Mouse (Mus musculus): ENCODE data around the gene Foxj3.
A peak's percentile ranks its signal among the peaks of the same experiment; 100 is the strongest.
"Not testable (repeated sequence)": the region's sequence is repeated elsewhere in the genome, so short reads cannot be mapped to it uniquely, and the experiment has no call there.

Foxj3 gene

DNA sequence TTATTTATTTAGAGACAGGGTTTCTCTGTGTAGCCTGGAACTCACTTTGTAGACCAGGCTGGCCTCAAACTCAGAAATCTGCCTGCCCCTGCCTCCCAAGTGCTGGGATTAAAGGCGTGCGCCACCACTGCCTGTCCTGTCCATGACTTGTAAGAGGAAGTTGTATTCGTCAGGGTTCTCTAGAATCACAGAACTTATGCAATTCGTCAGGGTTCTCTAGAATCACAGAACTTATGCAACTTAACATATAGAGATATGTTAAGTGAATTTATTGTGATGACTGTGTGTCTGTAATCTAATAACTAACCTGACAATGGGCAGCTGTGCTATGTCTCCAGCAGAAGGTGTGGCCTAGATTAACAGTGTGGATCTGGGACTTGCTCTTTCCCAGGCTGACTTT, at the start of gene Foxj3:
Gene Foxj3 (plus strand): TSS at position 390 of the 400 bp plus-strand sequence.
- DNase-seq (ENCODE audit: low read depth) = not testable (repeated sequence)

DNA sequence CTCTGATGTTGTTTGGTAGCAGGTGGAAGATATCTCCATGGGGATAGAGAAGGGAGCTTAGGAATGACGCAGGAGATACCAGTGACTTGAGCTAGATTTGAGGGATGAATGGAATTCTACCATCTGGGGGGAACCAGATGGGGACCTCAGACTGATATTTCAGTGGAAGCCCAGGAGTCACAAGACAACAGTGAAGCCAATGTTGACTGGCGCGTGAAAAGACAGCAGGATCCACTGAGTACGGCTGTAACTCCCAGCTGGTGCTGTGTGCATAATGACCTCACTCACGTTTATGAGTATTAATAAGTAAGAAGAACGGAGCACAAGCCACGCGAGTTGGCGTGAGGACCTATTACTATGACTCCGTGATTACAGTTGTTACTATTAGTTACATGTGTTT, 47.1 kb upstream of the Foxj3 start:
- DNase-seq (ENCODE audit: low read depth) = no peak

DNA sequence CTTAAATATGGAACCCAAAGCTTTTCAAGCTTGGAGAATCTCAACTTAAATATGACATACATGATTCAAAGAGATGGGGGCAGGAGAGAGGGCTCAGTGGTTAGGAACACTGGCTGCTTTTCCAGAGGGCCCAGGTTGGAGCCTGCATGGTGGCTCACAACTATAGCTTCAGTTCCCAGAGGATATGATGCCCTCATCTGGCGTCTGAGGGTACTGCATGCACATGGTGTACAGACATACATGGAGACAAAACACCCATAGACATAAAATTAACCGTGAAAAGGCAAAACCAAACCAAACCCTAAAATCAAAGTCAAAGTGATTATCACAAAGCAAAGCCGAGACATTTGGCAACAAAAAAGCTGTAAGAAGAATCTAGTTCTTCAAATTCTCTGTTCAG, 46.0 kb upstream of the Foxj3 start:
- DNase-seq (ENCODE audit: low read depth) = peak; percentile 20

DNA sequence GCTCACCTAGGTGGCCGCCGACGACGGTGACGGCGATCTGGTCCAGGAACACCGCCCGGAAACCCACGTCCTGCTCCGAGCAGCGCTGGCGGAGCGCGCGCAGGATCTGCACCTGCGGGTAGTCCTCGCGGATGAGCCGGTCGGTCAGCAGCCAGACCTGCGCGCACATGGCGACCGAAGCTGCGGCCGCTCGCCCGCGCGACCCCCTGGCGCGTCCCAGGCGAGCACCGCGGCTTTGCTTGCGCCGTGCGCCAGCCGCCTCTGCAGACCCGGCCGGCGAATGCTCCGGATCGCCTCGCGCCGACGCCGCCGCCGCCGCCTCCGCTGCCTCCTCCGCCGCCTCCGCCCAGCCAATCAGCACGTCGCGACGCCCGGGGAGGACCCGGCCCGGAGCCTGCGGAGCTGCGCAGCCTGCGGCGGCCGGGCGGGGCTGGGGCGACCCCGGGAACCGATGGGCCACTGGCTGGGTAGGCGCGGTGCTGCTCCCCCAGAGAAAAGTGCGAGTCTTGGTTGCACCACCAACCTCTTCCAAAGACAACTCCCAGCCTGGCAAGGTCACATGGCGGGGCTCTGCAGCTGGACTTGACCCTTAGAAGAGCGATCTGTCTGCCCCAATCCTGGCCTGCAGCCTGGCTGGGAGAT, 44.4 kb upstream of the Foxj3 start, which contains the start of gene Rimkla:
Gene Rimkla (minus strand): TSS at position 338 of the 642 bp plus-strand sequence.
- DNase-seq (ENCODE audit: low read depth) = no peak

DNA sequence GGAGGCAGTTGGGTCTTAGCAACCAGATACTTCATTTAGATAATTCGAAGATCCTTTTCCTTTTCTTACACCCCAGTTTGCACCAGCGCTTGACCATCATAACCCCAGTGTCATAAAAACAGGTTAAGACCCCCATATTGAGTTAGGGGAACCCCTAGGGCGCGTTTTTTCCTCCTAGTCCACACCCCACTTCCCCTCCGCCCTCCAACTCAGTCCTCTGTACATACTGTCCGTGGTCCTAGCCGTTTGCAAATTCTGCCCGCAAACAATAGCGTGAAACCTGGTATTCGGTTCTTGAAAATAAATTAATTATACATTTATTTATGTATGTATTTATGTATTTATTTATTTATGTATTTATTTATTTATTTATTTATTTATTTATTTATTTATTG, 43.9 kb upstream of the Foxj3 start:
- DNase-seq (ENCODE audit: low read depth) = no peak

DNA sequence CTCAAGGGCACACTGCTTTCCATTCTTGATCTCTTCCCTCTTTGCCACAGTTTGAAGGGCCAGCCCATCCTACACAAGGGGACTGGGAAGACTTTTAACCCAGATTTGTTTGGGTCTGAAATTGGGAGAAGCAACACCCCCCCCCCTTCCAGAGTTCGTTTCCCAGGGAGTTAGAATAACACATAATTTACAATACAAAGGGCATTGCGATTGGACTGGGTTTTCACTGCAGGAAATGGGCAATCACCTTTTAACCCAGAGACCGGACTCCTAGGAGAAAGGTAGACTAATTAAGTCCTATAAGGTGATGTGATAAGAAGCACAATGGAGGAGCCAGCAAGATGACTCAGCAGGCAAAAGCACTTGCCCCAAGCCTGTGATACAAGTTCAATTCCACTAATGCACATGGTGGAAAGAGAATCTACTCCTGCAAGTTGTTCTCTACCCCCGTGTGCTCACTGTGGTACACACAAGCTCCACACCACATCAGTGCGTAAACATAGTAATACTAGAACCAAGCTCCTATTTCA, 38.4 kb upstream of the Foxj3 start:
- no peak for DNase-seq (ENCODE audit: low read depth)

DNA sequence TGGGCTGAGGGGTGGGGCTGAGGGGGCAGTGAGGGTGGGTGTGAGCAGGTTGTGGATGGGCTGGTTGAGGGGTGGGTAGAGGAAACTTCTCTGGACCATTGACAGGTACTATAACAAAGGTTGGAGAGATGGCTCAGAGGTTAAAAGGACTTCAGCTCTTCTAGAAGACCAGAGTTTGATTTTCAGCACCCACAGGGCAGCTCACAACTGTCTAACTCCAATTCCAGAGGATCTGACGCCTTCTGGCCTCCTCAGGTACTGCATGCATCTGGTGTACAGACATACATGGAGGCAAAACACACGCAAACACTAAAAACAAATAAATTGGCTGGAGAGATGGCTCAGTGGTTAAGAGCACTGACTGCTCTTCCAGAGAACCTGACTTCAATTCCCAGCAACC, 25.2 kb upstream of the Foxj3 start:
- DNase-seq (ENCODE audit: low read depth) = no peak

DNA sequence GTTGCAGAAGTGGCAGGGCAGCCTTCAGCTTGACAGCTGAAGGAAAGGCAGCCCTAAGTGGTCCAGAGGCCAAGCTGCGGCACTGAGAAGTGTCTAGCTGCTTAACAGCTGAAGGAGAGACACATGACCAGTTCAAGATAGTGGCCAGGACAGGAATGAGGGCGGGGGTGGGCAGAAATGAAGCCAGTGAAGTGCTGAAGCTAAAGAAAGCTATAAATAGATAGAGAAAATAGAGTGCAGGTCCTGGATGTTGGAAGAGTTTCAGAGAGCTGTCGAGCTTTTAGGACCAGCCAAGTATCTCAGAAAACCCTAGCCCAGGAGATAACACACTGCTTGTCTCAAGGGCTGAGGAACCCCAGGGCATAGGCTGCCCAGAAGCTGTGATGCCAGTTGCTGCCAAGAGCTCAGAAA, 24.1 kb upstream of the Foxj3 start:
- no peak for DNase-seq (ENCODE audit: low read depth)

DNA sequence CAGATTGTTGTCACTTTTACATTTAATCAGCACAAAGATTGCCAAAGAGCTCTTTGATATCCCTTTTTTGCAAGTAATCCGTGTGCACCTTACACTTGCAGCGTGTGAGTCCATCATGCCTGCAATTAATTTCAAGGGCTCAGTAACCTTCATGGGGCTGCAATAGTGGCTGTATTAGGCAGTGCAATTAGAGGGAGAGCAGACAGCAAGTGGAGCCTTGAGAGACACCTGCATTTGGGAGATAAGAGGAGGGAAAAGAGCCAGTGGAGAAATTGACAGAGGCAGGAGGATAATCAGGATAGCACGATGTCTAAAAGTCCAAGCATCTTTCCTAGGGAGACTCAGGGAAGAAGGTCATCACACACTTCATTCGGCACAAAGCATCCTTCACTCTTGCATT, 13.2 kb upstream of the Foxj3 start:
- DNase-seq (ENCODE audit: low read depth) = no peak

DNA sequence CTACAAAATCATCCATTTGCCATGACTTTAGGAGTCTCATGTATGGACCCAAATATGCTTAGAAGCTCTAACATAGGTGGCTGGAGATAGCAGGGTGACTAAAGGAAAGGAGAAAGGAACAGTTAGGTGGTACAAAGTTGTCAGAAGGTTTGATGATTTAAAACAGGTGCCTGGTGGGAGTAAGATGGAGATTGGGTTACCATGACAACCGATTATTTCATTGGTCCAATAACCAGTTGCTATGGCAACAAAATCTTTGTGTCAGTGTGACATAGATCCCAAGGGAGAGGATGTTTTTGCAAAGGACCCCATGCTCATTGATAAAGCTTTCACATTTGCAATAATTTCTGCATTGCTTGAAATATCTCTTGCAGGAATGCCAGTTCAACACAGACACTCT, 12.8 kb upstream of the Foxj3 start:
- no peak for DNase-seq (ENCODE audit: low read depth)

DNA sequence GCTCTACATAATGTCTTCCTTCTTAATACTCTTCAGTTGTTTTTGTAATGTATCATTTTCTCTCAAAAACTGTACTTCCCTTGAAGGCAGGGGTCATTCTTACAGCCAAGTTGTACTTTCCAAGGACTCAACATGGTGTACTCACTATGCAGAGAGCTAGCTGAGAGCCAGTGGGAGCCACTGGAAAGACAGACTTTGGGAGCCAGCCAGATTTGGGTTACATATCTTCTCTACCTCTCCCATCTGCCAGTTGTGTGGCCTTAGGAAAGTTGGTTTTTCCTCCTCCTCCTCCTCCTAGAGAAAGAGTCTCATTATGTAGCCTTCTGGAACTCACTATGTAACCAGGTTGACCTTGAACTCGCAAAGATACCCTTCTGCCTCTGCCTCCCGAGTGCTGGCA, 12.3 kb upstream of the Foxj3 start:
- DNase-seq (ENCODE audit: low read depth) = no peak

DNA sequence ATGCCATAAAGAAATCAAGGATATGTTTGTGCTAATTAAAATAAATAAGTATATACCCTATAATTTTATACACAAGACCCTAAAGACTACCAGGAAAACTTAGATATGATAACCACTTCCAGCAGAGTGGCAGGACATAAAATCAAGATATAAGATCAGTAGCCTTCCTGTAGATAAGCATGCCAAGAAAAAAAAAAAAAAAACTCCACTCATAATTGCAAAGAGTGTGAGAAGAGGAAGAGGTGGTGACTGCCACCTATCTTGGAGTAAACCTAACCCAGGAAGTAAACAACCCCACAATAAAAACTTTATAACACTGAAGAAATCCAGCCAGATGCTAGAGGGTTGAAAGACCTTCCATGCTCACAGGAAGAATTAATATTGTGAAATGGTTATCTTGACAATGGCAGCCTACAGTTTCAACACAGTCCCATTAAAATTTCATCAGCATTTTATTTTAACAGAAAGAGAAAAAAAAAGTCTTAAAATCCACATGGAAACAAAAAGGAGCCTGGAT, 10.4 kb upstream of the Foxj3 start:
- DNase-seq (ENCODE audit: low read depth) = no peak

DNA sequence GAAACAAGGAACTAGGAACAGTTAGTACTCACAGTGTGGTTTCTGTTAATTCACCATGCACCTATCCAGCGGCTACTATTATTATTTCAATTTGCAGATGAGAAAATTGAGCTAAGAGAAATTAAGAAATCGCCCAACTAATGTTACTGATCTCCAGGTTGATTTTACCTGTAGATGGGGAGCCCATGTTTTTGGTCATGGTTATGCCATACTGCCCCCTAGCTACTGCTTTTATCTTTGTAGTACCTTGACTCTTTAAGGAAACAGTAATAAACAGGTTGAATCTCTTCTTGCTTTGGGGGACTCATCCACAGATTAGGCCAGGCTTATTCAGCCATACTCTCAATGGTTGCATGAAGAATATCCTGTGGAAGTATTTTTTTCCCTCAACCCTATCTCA, 5.0 kb upstream of the Foxj3 start:
- DNase-seq (ENCODE audit: low read depth) = no peak

DNA sequence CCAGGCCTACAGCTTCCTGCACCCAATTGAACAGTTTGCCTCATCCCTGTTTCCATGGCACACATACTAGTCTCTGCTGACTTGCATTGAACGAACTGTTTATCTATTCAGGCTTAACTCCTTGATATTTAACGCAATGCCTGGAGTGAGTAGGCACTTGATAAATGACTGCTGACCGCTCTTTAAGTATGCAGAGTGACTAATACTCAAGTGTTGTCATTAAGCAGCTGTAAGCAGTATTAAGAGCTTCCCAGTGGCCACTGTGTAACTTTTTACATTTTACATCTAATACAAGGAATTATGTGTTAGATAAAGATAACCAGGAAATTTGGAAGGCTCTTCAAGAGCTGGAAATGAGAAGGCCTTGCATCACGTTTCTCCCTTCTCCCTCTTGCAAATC, 1.7 kb upstream of the Foxj3 start:
- no peak for DNase-seq (ENCODE audit: low read depth)

DNA sequence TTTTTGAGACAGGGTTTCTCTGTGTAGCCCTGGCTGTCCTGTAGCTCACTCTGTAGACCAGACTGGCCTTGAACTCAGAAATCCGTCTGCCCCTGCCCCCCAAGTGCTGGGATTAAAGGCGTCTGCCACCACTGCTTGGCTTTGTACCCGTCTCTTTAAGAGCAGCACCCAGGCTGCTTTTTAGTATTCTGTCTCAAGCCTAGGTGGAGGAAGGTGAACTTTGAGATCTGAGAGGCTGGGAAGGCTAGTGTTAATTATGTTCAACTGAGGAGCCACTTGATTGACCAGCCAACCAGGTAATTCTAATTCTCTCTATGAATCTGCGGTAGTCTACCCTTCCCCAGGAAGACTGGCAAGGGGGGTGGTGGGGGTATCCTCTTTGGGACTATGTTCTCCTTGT, 632 bp downstream of the Foxj3 start:
- no peak for DNase-seq (ENCODE audit: low read depth)

DNA sequence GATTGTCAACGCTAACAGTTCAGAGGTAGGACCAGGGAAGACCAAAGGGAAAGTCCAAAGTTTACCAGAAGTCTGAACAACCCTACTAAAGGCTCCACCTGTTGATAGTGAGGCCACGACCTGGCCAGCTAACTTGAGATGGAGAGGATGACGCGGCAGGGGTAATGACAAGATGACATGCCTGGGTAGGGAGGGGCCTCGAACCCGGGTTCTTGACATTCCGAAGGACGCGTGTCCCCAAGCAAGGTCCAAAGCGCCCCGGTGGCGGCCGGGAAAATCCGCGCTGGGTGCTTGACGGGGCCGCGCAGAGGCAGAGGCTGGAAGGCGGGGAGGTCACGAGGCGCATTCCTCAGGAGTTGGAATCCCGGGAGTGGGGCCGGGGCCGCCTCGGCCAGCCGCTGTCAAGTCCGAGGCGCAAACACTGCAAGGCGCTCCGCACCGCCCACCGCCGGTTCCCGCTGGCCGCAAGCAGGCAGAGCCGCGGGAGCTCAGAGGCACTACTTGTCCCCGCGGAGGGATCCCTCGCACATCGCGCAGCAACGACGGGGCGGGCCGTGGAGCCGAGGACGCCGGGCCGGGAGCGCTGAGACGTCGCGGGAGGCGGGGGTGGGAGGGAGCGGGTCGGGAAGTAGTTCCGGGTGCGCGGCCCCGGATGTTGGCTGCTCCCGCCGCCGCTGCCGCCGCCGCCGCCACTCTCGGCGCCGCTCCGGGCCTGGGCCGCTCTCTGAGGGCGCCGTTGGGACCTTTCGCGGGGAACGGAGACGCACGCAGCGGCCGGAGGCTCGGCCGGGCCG, 2.4 kb downstream of the Foxj3 start, which contains the start of gene Frg2f1:
Gene Frg2f1 (minus strand): TSS at position 499 of the 794 bp plus-strand sequence.
- peak; percentile 76 for DNase-seq (ENCODE audit: low read depth)

DNA sequence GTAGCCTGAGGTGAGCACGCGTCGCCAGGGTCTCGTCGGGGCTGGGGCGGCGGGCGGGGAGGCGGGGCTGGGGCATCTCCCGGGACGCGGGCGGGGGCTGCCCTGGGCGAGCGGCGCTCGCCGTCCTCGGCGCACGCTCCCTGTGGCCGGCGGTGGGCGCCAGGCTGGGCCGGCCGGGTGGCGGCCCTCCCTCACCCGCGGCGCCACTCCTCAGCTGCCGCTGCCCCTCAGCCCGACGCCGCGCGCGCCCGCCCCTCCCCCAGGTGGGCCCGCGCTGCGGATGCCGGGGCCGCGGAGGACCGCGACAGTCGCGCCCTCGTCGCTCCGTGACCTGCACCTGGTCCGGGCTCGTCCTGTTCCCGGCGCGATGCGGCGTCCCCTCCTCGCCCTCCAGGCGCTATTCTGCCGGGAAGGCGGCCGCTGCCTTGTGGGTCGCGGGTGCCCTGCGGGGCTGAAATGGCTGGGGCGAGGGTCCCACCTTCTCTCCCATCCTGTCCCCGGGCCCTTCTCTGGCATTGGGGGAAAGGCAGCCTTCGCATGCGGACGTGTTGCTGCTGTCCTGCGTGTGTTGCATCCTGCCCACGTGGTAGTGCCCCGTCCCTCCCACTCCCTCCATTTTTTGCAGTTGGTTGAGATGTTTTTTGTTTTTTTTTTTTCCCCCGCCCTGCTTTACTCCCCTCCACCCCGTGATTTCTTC, 3.2 kb downstream of the Foxj3 start:
- peak; percentile 22 for DNase-seq (ENCODE audit: low read depth)

DNA sequence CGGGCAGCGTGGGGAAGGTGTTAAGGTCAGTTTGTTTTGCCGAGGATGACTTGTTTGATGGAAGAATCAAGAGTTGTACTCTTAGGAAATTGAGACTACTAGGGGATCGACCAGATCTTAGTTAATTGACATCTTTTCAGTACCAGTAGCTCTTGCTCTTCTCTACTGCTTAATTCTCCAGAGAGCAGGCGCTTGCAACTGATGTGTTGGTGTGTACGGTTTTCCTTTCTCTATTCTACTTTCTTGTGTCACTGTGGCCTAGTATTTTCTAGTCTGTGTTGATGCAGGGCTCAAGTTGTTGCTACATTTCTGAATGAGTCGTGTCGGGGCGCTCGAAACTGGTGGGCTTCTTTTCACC, 3.7 kb downstream of the Foxj3 start:
- no peak for DNase-seq (ENCODE audit: low read depth)

DNA sequence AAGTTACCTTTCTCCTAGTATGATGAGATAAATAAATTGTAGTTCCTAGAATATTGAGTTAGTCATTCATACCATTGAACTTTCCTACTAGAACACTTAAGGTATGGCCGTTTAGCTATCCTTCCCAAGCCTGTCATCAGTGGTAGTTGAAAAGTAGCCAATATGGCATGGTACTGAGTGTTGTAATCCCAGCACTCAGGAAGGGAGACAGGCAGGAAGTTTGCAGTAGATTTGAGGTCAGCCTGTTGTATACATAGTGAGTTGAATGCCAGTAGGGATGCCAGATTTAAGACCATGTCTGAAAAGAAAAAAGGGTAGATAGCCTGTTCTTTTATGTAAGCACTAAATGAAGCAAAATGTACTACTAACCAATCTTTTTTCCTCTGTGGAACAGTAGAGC, 14.1 kb downstream of the Foxj3 start:
- no peak for DNase-seq (ENCODE audit: low read depth)

DNA sequence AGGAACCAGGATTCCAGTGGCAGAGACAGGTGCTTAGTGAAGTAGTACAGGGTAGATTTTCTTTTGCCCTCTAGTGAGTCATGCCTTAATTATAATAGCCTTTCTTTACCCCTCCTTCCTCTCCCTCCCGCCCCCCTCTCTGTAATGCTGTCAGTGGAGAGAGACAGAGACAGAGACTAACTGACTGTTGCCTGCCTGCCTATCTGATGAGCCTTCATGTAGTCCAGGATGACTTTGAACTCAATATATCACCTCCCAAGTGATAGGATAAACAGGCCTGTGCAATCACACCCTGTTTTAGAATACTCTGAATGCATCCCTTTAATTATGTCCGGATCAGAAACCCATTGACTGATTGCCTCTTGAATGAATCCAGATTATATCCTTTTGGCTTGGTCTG, 18.7 kb downstream of the Foxj3 start:
- no peak for DNase-seq (ENCODE audit: low read depth)

DNA sequence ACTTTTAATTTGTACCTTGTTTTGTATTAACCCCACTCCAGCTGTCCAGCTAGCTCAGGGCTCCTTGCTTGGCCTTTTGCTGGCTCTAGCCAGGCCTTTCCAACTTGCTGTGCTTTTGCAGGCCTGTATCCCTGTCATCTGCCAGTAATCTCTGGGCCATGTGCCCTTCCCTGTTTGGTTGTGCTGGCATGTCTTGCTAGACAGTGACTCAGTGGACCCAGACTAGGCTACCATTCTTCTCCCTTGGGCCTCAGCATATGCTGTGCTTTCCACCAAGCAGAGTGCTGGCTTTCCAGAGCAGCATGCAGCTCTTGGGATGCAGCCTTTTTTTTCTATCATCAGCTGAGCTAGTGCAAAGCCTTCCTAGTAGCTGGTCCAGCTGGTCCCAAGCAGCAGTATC, 26.3 kb downstream of the Foxj3 start:
- no peak for DNase-seq (ENCODE audit: low read depth)

DNA sequence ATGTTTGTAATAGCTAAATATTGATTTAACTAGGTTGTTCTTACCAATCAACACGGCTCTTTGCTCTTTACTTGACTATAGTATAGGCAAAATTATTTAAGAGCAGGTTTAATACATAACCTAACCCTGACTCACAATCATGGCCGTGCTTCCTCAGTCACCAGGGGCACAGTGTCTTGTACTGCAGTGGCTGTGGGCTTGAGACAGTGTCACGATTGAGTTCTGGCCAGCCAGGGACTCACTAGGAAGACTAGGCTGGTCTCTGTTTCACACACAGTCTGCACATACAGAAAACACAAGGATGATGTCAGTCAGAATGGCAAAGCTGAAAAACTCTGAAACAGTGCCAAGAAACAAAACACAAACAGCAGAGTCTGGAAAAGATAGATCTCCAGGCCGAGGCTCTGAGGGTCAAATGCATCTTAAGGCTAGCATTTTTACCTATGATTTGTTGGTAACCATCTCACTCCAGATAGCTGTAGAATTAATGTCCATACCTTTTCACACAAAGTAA, 29.6 kb downstream of the Foxj3 start:
- DNase-seq (ENCODE audit: low read depth) = no peak
